ENCODE assay signal across 9 mouse cellular contexts in the genomic region with DNA sequence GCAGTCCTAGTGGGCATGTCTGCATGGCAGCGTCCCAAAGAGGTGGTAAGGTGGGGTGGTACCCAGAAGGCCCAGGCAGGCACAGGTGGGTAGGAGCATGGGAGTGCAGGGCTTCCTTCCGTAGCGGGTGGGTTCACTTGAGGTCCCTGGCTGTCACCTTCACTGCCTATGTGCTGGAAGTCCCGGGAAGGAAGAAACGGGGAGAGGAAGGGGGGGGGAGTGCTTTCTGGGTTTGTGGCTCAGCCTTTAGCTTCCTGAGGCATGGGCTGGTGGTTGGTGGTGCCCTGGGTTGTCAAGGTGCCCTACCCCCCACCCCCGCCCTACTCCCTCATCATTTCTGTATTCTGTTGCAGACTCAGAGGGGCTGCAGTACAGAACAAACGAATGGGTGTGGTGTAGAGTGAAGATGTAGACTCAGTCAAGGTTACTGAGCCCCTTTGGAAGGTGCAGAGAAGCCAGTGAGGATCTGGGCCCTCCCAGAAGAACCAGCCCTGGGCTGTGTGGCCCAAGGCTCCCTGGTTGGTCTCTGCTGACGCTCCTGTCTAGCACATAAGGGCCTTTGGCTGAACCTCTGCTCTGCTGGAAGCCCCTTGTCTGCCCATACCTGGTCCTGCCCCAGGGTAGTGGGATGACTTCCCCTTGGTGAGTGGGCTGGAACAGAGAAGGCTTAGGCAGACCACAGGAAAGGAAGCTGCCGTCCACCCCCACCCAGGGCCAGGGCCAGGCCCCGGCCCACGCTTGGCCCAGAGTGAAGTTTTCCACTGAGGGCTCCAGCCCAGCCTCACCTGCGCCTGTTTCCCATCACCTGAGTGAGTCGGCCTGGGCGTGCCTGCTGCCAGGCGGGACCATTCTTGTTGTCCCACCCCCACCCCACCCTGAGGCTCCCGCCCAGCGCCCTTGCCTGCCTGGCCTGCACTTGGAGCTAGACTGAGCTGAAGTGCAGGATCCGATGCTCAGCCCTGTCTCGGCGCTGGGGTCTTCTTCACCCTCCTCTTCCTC. TPM values are rescaled to one million over a fixed set of nuclear protein-coding genes. Genes with fewer than 3 reads are reported as not detected.
A peak's percentile ranks its signal among the peaks of the same experiment; 100 is the strongest.
DNase-seq lines count a peak whose midpoint lies in the region; ATAC-seq and TF ChIP-seq lines count a peak whose summit lies in the region.
"Had no signal": no experiment of that assay in that cellular context is flagged by ENCODE, and none has a peak within 500 bp of the region (broad histone marks: within the 10 kb centered on the region; RNA-seq: fewer than 3 reads in every experiment).

No protein-coding gene starts in this region.

- H3K4me1 ChIP-seq in kidney, adult 2 months (ENCODE audit: control insufficient read depth, insufficient read depth, low read length), result peaks cover 19% of the 10 kb centered on the region
- peaks cover 29 to 66% of the 10 kb centered on the region in 2 experiments for H3K4me1 ChIP-seq in ES-E14 (ENCODE audit: control insufficient read depth in 2 of 2, insufficient read depth in 2 of 2, low read length in 2 of 2, poor library complexity in 1 of 2)
- H3K4me1 ChIP-seq in hindbrain, embryonic 14.5 days (replicated peaks; ENCODE audit: control insufficient read depth, insufficient read depth, low read length), result peaks cover 55% of the 10 kb centered on the region
- peaks cover 42% of the 10 kb centered on the region for H3K4me1 ChIP-seq in midbrain, embryonic 16.5 days (ENCODE audit: control insufficient read depth, insufficient read depth, low read length)

- no peaks in the 10 kb centered on the region for H3K9me3 ChIP-seq in ES-E14 (ENCODE audit: control insufficient read depth, insufficient read depth, low read depth, low read length)
- H3K9me3 ChIP-seq in hindbrain, embryonic 14.5 days (ENCODE audit: control insufficient read depth, low read length), result no peaks in the 10 kb centered on the region
- no peaks in the 10 kb centered on the region for H3K9me3 ChIP-seq in midbrain, embryonic 16.5 days (replicated peaks; ENCODE audit: control insufficient read depth, low read length, poor library complexity, severe bottlenecking)

- H3K27ac ChIP-seq in kidney, adult 2 months (ENCODE audit: insufficient read depth, low read depth, low read length), result peak overlapping the region; percentile 67; the same call in 1 of the 2 replicates
- peak overlapping the region; percentile 95 for H3K27ac ChIP-seq in ES-E14 (ENCODE audit: insufficient read depth, low read depth, low read length, poor library complexity, severe bottlenecking)
- H3K27ac ChIP-seq in hindbrain, embryonic 14.5 days, result peak overlapping the region; percentile 80
- peak overlapping the region; percentile 34 for H3K27ac ChIP-seq in midbrain, embryonic 16.5 days (ENCODE audit: low read length)

- no peak for DNase-seq in kidney, adult 2 months
- DNase-seq in kidney, adult 18-20 months, result no peak
- no peak for DNase-seq in ES-E14 (ENCODE audit: low read depth, low spot score)
- DNase-seq in hindbrain, embryonic 14.5 days (ENCODE audit: low spot score), result no peak
- DNase-seq in layer of hippocampus, postnatal 25 days (ENCODE audit: extremely low spot score in 1 of 2, low spot score in 1 of 2), result no peak
- no peak for DNase-seq in urinary bladder, postnatal 36 days (ENCODE audit: low spot score in 2 of 2)

- TF ChIP-seq CTCF in kidney, adult 2 months (conservative IDR thresholded peaks at IDR 0.05; ENCODE audit: insufficient read depth, insufficient read length, low read depth, low read length), result no peak

- no peak overlapping the region for H3K4me2 ChIP-seq in hindbrain, embryonic 14.5 days (replicated peaks)
- no peak overlapping the region for H3K4me2 ChIP-seq in midbrain, embryonic 16.5 days (ENCODE audit: low read length)

- peak overlapping the region; percentile 73 for H3K9ac ChIP-seq in ES-E14 (ENCODE audit: insufficient read depth, low read depth, low read length, poor library complexity, severe bottlenecking)
- peak overlapping the region; percentile 34 for H3K9ac ChIP-seq in hindbrain, embryonic 14.5 days
- peak overlapping the region; percentile 27; the same call in 1 of the 2 replicates for H3K9ac ChIP-seq in midbrain, embryonic 16.5 days (ENCODE audit: low read depth, low read length)

- no peaks in the 10 kb centered on the region for H3K27me3 ChIP-seq in kidney, adult 2 months (replicated peaks; ENCODE audit: control insufficient read depth, insufficient read depth, low read length)
- no peaks in the 10 kb centered on the region for H3K27me3 ChIP-seq in hindbrain, embryonic 14.5 days (ENCODE audit: control insufficient read depth, insufficient read depth, low read length)
- H3K27me3 ChIP-seq in midbrain, embryonic 16.5 days (ENCODE audit: control insufficient read depth, insufficient read depth, low read depth, low read length), result no peaks in the 10 kb centered on the region

- no peak for ATAC-seq in hindbrain, embryonic 14.5 days (ENCODE audit: low FRiP score)
- no peak for ATAC-seq in midbrain, embryonic 16.5 days
- ATAC-seq in megakaryocyte-erythroid progenitor cell, adult 5-6 weeks (replicated peaks; ENCODE audit: low FRiP score, low TSS enrichment, poor library complexity, severe bottlenecking), result no peak

- in situ Hi-C loops in ES-E14 (cut with MboI; ENCODE audit: low sequenced_read_pairs in 2 of 2, unreplicated experiment in 2 of 2), result no loop called here

- H3K4me3 ChIP-seq in kidney, adult 2 months (ENCODE audit: insufficient read depth, low read depth, low read length), result no peak overlapping the region
- H3K4me3 ChIP-seq in ES-E14 (ENCODE audit: insufficient read depth in 1 of 2, low read depth in 1 of 2, low read length in 2 of 2, poor library complexity in 1 of 2, severe bottlenecking in 1 of 2), result peak overlapping the region; percentile 34 to 53
- no peak overlapping the region for H3K4me3 ChIP-seq in hindbrain, embryonic 14.5 days (replicated peaks; ENCODE audit: low read length)
- H3K4me3 ChIP-seq in midbrain, embryonic 16.5 days (ENCODE audit: low read depth, low read length), result no peak overlapping the region

- WGBS in kidney, adult 2 months, result 57% methylated on average over 20 of the region's 20 CpGs
- WGBS in hindbrain, embryonic 14.5 days, result 65% methylated on average over 20 of the region's 20 CpGs
- 73% methylated on average over 20 of the region's 20 CpGs for WGBS in midbrain, embryonic 16.5 days

- no peaks in the 10 kb centered on the region for H3K36me3 ChIP-seq in kidney, adult 2 months (ENCODE audit: control insufficient read depth, insufficient read depth, low read length)
- no peaks in the 10 kb centered on the region for H3K36me3 ChIP-seq in ES-E14 (ENCODE audit: control insufficient read depth, insufficient read depth, low read length, poor library complexity, severe bottlenecking)
- no peaks in the 10 kb centered on the region for H3K36me3 ChIP-seq in hindbrain, embryonic 14.5 days (replicated peaks; ENCODE audit: control insufficient read depth, insufficient read depth)
- H3K36me3 ChIP-seq in midbrain, embryonic 16.5 days (ENCODE audit: control insufficient read depth, insufficient read depth, low read length), result no peaks in the 10 kb centered on the region

- TF ChIP-seq POLR2A in kidney, adult 2 months (IDR thresholded peaks at IDR 0.05; ENCODE audit: low read depth, low read length), result no peak

TF ChIP-seq in ES-E14, 5 proteins besides CTCF, POLR2A, EP300 and RAD21:
- TF ChIP-seq MAFK (IDR thresholded peaks at IDR 0.05; ENCODE audit: insufficient read depth, low read depth, low read length), result no peak
- no peak for TF ChIP-seq ZNF384 (IDR thresholded peaks at IDR 0.05; ENCODE audit: low read depth, low read length)
- TF ChIP-seq HCFC1 (IDR thresholded peaks at IDR 0.05; ENCODE audit: borderline replicate concordance, insufficient read depth, low read length), result no peak
- no peak for TF ChIP-seq CHD2 (IDR thresholded peaks at IDR 0.05; ENCODE audit: low read depth, low read length)
- no peak for TF ChIP-seq ZC3H11A (IDR thresholded peaks at IDR 0.05; ENCODE audit: borderline replicate concordance, low read depth, low read length)

RNA-seq across cellular contexts. Expression of a gene that starts 5.4 kb away (rescaled TPM):
- 0.02 and 0.08 TPM in 2 replicates for polyA plus RNA-seq in kidney, adult 2 months (2012; rRNA removed)
- total RNA-seq in ES-E14 (2012; rRNA removed), result 0.09 and 0.16 TPM in 2 replicates
- polyA plus RNA-seq in hindbrain, embryonic 14.5 days (2014; fragmentation: Nextera tagmentation; extraction: Ambion mirVana), result 0.07 TPM in 1 of 2 replicates, not detected in the other
- not detected in 2 replicates for polyA plus RNA-seq in midbrain, embryonic 16.5 days (2015; fragmentation: Nextera tagmentation; extraction: Ambion mirVana)
- not detected in 2 replicates for total RNA-seq in megakaryocyte-erythroid progenitor cell, adult 5-6 weeks (2014; fragmentation: Nextera tagmentation)
- total RNA-seq in megakaryocyte-erythroid progenitor cell, adult 5-6 weeks (2017), result not detected in 2 replicates
- total RNA-seq in layer of hippocampus, postnatal 25 days (2021), result not detected
- polyA plus RNA-seq: large intestine, adult 2 months had no signal

RNA-seq across cellular contexts. Expression of a gene that starts 25.1 kb away (rescaled TPM):
- polyA plus RNA-seq in kidney, adult 2 months (2012; rRNA removed), result 517 and 605 TPM in 2 replicates
- total RNA-seq in ES-E14 (2012; rRNA removed), result 63.5 and 84.0 TPM in 2 replicates
- polyA plus RNA-seq in hindbrain, embryonic 14.5 days (2014; fragmentation: Nextera tagmentation; extraction: Ambion mirVana), result 18.1 and 18.8 TPM in 2 replicates
- 23.5 and 27.0 TPM in 2 replicates for polyA plus RNA-seq in midbrain, embryonic 16.5 days (2015; fragmentation: Nextera tagmentation; extraction: Ambion mirVana)
- 8.0 and 13.2 TPM in 2 replicates for total RNA-seq in megakaryocyte-erythroid progenitor cell, adult 5-6 weeks (2014; fragmentation: Nextera tagmentation)
- total RNA-seq in megakaryocyte-erythroid progenitor cell, adult 5-6 weeks (2017), result 9.9 and 13.3 TPM in 2 replicates
- total RNA-seq in layer of hippocampus, postnatal 25 days (2021), result 10 to 100 TPM; 18.0 to 20.2 TPM

RNA-seq across cellular contexts. Expression of a gene that starts 55.8 kb away (rescaled TPM):
- 0.08 and 0.14 TPM in 2 replicates for polyA plus RNA-seq in kidney, adult 2 months (2012; rRNA removed)
- 0.09 TPM in 1 of 2 replicates, not detected in the other for total RNA-seq in ES-E14 (2012; rRNA removed)
- not detected in 2 replicates for polyA plus RNA-seq in hindbrain, embryonic 14.5 days (2014; fragmentation: Nextera tagmentation; extraction: Ambion mirVana)
- not detected in 2 replicates for polyA plus RNA-seq in midbrain, embryonic 16.5 days (2015; fragmentation: Nextera tagmentation; extraction: Ambion mirVana)
- total RNA-seq in megakaryocyte-erythroid progenitor cell, adult 5-6 weeks (2014; fragmentation: Nextera tagmentation), result not detected in 2 replicates
- not detected in 2 replicates for total RNA-seq in megakaryocyte-erythroid progenitor cell, adult 5-6 weeks (2017)
- total RNA-seq in layer of hippocampus, postnatal 25 days (2021), result not detected
- polyA plus RNA-seq: large intestine, adult 2 months had no signal

Comparison
In these comparisons a context has a peak if more than half of its experiments do, and no peak if none do; other contexts are left out.
1. H3K27ac ChIP-seq: peak in every context shown above with its lines; median percentile 95 in ES-E14; 80 in hindbrain, embryonic 14.5 days; 67 in kidney, adult 2 months; 34 in midbrain, embryonic 16.5 days.
2. H3K4me3 ChIP-seq: peak in ES-E14 (2 of 2); none in kidney, adult 2 months (single experiment), hindbrain, embryonic 14.5 days (single experiment) and midbrain, embryonic 16.5 days (single experiment).
3. Peak in every context shown above with its lines, with median percentiles within 50 percentile points of each other: H3K9ac ChIP-seq.